Mouse (Mus musculus): ENCODE results near the gene Ranbp2. TPM values are rescaled to one million over a fixed set of nuclear protein-coding genes. Genes with fewer than 3 reads are reported as not detected.

Gene Ranbp2
- polyA plus RNA-seq, 1 experiment from 2014 or later, result 27.0 TPM

DNA sequence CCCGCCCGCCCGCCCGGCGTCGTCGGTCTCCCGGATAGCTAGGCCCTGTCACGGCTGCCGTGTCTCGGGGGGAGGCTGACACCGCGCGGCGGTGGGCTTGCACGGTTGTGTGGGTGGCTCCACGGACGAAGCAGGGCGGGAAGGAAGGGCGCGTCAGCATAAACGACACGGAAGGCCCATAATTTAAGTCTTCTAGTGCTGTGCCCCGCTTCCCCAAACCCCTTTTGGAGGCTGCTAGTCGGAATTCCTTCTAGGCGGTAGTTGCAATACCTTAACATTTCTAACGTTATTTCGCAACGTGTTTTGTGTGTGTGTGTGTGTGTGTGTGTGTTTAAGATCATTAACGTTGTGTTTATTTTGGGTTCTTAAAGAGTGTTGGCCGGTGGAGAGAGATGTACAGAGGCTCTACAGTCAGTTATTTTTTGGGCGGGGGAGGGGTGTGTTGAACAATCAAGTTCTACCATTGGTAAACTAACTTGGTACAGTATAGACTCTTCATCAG lies 611 bp downstream of the Ranbp2 start:
- Histone ChIP-seq H3K36me3 (replicated peaks) (peaks cover 5% of the 10 kb centered on the region; the same call in 1 of the 2 replicates), H3K4me1 (peaks cover 11% of the 10 kb centered on the region), H3K4me3 (peak overlapping the region; percentile 99), H3K27ac (replicated peaks) (peak overlapping the region; percentile 95), H3K9me3 (no peaks in the 10 kb centered on the region), H3K27me3 (replicated peaks; ENCODE audit: low read depth, poor library complexity, severe bottlenecking) (no peaks in the 10 kb centered on the region)
- DNase-seq (ENCODE audit: low spot score), result no peak
- WGBS, result 1% methylated on average over 32 of the region's 32 CpGs

DNA sequence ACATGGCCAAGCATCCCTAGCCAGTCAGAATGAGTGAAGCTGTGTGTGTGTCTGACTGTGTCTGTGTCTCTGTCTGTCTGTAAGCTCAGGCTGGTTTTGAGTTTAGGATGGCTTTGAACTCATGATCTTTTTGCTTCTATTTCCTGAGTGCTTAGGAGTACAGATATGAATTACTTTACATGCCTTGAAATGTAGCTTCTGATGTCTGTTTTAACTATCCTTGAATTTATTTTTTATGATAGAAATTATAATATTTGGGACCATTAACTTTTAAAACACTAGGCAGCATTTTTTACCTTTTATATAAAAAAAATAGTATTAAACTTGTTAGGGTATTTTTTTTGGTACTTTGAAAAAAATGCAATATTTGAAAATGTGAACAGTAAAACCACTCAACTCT lies 4.9 kb downstream of the Ranbp2 start:
- DNase-seq (ENCODE audit: low spot score), result no peak

GRCm38 (mm10) chr10:58452185-58452584 lies 5.5 kb downstream of the Ranbp2 start:
- 88% methylated on average over 1 of the region's 1 CpGs for WGBS
- H3K27me3 ChIP-seq (replicated peaks; ENCODE audit: low read depth, poor library complexity, severe bottlenecking), result no peaks in the 10 kb centered on the region
- peaks cover 53% of the 10 kb centered on the region for H3K36me3 ChIP-seq (replicated peaks)

More for the DNA sequence above, 4.9 kb downstream of the Ranbp2 start:
- Histone ChIP-seq H3K27ac (replicated peaks) (no peak overlapping the region), H3K4me1 (peaks cover 3% of the 10 kb centered on the region; the same call in 1 of the 2 replicates), H3K9me3 (no peaks in the 10 kb centered on the region), H3K36me3 (replicated peaks) (peaks cover 47% of the 10 kb centered on the region), H3K4me3 (no peak overlapping the region), H3K27me3 (replicated peaks; ENCODE audit: low read depth, poor library complexity, severe bottlenecking) (no peaks in the 10 kb centered on the region)

DNA sequence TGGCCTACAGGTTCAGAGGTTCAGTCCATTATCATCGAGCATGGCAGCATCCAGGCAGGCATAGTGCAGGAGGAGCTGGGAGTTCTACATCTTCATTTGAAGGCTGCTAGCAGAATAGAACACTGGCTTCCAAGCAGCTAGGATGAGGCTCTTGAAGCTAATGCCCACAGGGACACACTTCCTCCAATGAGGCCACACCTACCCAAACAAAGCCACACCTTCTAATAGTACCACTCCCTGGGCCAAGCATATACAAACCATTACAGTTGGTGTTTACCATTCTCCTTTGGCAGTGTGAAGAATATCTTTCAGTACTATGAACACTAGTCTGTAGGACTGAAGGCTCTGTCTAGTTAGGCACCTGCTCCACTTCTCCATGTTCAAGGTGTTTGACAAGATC lies 13.2 kb downstream of the Ranbp2 start:
- WGBS, result 89% methylated on average over 1 of the region's 1 CpGs
- Histone ChIP-seq H3K36me3 (replicated peaks) (peaks cover 93% of the 10 kb centered on the region), H3K27me3 (replicated peaks; ENCODE audit: low read depth, poor library complexity, severe bottlenecking) (no peaks in the 10 kb centered on the region), H3K4me1 (no peaks in the 10 kb centered on the region), H3K4me3 (no peak overlapping the region), H3K9me3 (no peaks in the 10 kb centered on the region), H3K27ac (replicated peaks) (no peak overlapping the region)
- DNase-seq (ENCODE audit: low spot score), result no peak

More at GRCm38 (mm10) chr10:58452185-58452584, 5.5 kb downstream of the Ranbp2 start:
- Histone ChIP-seq H3K9me3 (no peaks in the 10 kb centered on the region), H3K4me3 (no peak overlapping the region), H3K27ac (replicated peaks) (no peak overlapping the region), H3K4me1 (peaks cover 3% of the 10 kb centered on the region; the same call in 1 of the 2 replicates)
- DNase-seq (ENCODE audit: low spot score), result no peak

DNA sequence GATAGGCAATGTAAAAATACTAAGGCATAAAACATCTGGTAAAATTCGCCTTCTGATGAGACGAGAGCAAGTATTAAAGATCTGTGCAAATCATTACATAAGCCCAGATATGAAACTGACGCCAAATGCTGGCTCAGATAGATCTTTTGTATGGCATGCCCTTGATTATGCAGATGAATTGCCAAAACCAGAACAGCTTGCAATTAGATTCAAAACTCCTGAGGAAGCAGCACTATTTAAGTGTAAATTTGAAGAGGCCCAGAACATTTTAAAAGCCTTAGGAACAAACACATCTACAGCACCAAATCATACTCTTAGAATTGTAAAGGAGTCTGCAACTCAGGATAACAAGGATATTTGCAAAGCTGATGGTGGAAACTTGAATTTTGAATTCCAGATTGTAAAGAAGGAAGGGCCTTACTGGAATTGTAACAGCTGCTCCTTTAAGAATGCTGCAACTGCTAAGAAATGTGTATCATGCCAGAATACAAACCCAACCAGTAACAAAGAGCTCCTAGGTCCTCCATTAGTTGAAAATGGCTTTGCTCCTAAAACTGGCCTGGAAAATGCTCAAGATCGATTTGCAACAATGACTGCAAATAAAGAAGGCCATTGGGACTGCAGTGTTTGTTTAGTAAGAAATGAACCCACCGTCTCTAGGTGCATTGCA lies 30.5 kb downstream of the Ranbp2 start:
- Histone ChIP-seq H3K27ac (replicated peaks) (no peak overlapping the region), H3K4me3 (no peak overlapping the region), H3K9me3 (no peaks in the 10 kb centered on the region), H3K4me1 (no peaks in the 10 kb centered on the region), H3K27me3 (replicated peaks; ENCODE audit: low read depth, poor library complexity, severe bottlenecking) (no peaks in the 10 kb centered on the region), H3K36me3 (replicated peaks) (peaks cover 97% of the 10 kb centered on the region)
- DNase-seq (ENCODE audit: low spot score), result no peak
- whole genome bisulfite sequencing, result 94% methylated on average over 5 of the region's 5 CpGs

DNA sequence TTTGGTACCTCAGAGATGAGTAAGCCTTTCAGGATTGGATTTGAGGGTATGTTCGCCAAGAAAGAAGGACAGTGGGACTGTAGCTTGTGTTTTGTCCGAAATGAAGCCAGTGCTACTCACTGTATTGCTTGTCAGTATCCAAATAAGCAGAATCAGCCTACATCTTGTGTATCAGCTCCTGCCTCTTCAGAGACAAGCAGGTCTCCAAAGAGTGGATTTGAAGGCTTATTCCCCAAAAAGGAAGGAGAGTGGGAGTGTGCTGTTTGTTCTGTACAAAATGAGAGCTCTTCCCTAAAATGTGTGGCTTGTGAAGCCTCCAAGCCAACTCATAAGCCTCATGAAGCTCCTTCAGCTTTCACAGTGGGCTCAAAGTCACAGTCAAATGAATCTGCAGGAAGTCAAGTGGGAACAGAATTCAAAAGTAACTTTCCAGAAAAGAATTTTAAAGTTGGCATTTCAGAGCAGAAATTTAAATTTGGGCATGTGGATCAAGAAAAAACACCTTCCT lies 31.4 kb downstream of the Ranbp2 start:
- Histone ChIP-seq H3K9me3 (no peaks in the 10 kb centered on the region), H3K4me3 (no peak overlapping the region), H3K27ac (replicated peaks) (no peak overlapping the region), H3K27me3 (replicated peaks; ENCODE audit: low read depth, poor library complexity, severe bottlenecking) (no peaks in the 10 kb centered on the region), H3K4me1 (no peaks in the 10 kb centered on the region), H3K36me3 (replicated peaks) (peaks cover 97% of the 10 kb centered on the region)
- no peak for DNase-seq (ENCODE audit: low spot score)
- 93% methylated on average over 2 of the region's 2 CpGs for WGBS

- H3K27me3 ChIP-seq (replicated peaks; ENCODE audit: low read depth, poor library complexity, severe bottlenecking), result no peaks in the 10 kb centered on the region
- H3K36me3 ChIP-seq (replicated peaks), result peaks cover 98% of the 10 kb centered on the region
- H3K9me3 ChIP-seq, result no peaks in the 10 kb centered on the region
- no peak for DNase-seq (ENCODE audit: low spot score)
- WGBS, result 93% methylated on average over 4 of the region's 4 CpGs
- H3K4me1 ChIP-seq, result no peaks in the 10 kb centered on the region
- H3K4me3 ChIP-seq, result no peak overlapping the region
- H3K27ac ChIP-seq (replicated peaks), result no peak overlapping the region
Observed at GRCm38 (mm10) chr10:58479954-58480490, 33.3 kb downstream of the Ranbp2 start.

DNA sequence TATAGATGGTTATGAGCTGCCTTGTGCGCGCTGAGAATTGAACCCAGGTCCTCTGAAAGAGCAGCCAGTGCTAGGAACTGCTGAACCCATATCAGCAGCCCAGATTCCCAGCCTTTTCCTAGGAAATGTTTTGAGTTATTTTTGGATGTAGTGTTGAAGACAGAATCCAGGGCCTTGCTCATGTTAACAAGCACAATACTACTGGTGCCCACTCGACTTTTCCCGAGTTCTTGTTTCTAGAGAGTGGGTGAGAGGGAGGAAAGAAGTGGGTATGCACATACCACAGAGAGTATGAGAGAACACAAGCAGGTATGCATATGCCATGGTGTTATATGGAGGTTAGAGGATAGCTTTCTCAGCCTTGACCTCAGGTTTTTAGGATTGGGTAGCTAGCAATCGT lies 44.3 kb downstream of the Ranbp2 start:
- Histone ChIP-seq H3K4me1 (no peaks in the 10 kb centered on the region), H3K4me3 (no peak overlapping the region), H3K9me3 (no peaks in the 10 kb centered on the region), H3K27ac (replicated peaks) (no peak overlapping the region), H3K27me3 (replicated peaks; ENCODE audit: low read depth, poor library complexity, severe bottlenecking) (no peaks in the 10 kb centered on the region), H3K36me3 (replicated peaks) (peaks cover 92% of the 10 kb centered on the region)
- DNase-seq (ENCODE audit: low spot score), result no peak
- WGBS, result 94% methylated on average over 5 of the region's 5 CpGs

GRCm38 (mm10) chr10:58495637-58496036 lies 48.9 kb downstream of the Ranbp2 start:
- Histone ChIP-seq H3K9me3 (no peaks in the 10 kb centered on the region), H3K27me3 (replicated peaks; ENCODE audit: low read depth, poor library complexity, severe bottlenecking) (no peaks in the 10 kb centered on the region), H3K27ac (replicated peaks) (no peak overlapping the region), H3K36me3 (replicated peaks) (peaks cover 56% of the 10 kb centered on the region), H3K4me1 (peaks cover 12% of the 10 kb centered on the region), H3K4me3 (no peak overlapping the region)
- DNase-seq (ENCODE audit: low spot score), result no peak
- WGBS, result 89% methylated on average over 2 of the region's 2 CpGs

- H3K36me3 ChIP-seq (replicated peaks), result peaks cover 46% of the 10 kb centered on the region
- H3K4me3 ChIP-seq, result peak overlapping the region; percentile 81
- H3K9me3 ChIP-seq, result no peaks in the 10 kb centered on the region
- H3K4me1 ChIP-seq, result peaks cover 12% of the 10 kb centered on the region
- no peaks in the 10 kb centered on the region for H3K27me3 ChIP-seq (replicated peaks; ENCODE audit: low read depth, poor library complexity, severe bottlenecking)
- DNase-seq (ENCODE audit: low spot score), result no peak
- H3K27ac ChIP-seq (replicated peaks), result no peak overlapping the region; the same call in 1 of the 2 replicates
Observed at GRCm38 (mm10) chr10:58496732-58497131, 50.0 kb downstream of the Ranbp2 start.

- Histone ChIP-seq H3K4me1 (peaks cover 12% of the 10 kb centered on the region), H3K27ac (replicated peaks) (peak within 1 kb of the TSS; percentile 92), H3K27me3 (replicated peaks; ENCODE audit: low read depth, poor library complexity, severe bottlenecking) (no peaks in the 10 kb centered on the region), H3K4me3 (peak within 1 kb of the TSS; percentile 81), H3K36me3 (replicated peaks) (peaks cover 40% of the 10 kb centered on the region), H3K9me3 (no peaks in the 10 kb centered on the region)
- 2% methylated on average over 50 of the region's 50 CpGs for WGBS
- DNase-seq (ENCODE audit: low spot score), result peak; percentile 93
Observed at GRCm38 (mm10) chr10:58497320-58498284, 50.9 kb downstream of the Ranbp2 start, which contains the start of gene Ccdc138. Ccdc138 (plus strand) TSS chr10:58497948.

DNA sequence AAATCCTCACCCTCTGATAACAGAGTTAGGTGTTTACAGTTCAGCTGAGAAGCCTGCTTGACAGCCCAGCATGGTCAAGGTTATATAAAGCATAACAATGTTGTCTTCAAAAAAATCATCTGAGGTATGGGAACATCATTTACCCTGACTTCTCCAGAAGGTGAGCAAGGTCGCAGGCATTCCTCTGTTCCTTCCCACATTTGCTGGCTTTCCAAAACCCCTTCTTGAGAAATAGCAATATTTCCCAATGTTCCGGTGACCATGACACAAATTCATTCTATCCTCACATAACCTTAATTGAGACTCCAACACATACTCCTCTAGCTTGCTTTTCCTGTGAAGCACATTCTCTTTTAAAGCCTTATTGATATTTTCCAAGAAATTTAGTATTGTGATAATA lies 51.8 kb downstream of the Ranbp2 start:
- Histone ChIP-seq H3K36me3 (replicated peaks) (peaks cover 35% of the 10 kb centered on the region), H3K27me3 (replicated peaks; ENCODE audit: low read depth, poor library complexity, severe bottlenecking) (no peaks in the 10 kb centered on the region), H3K27ac (replicated peaks) (peak overlapping the region; percentile 92), H3K4me3 (peak overlapping the region; percentile 81), H3K4me1 (peaks cover 12% of the 10 kb centered on the region), H3K9me3 (no peaks in the 10 kb centered on the region)
- no peak for DNase-seq (ENCODE audit: low spot score)
- WGBS, result 72% methylated on average over 2 of the region's 2 CpGs

Data from embryonic facial prominence, embryonic 10.5 days (tissue).